Mouse (Mus musculus): ENCODE data around the gene Pcsk1n.
A peak's percentile ranks its signal among the peaks of the same experiment; 100 is the strongest.

GRCm38 (mm10) chrX:7898880-7899874, 20.4 kb upstream of the Pcsk1n start, which contains the start of the genes Pqbp1 and Timm17b:
- TF ChIP-seq POLR2A (IDR thresholded peaks at IDR 0.05; ENCODE audit: insufficient read depth, low read depth, low read length) (peak; percentile 60; the same call in 1 of the 2 replicates), CTCF (IDR thresholded peaks at IDR 0.05; ENCODE audit: insufficient read depth, low read depth, low read length) (no peak)

Data from olfactory bulb, adult 2 months (tissue).